Mouse (Mus musculus): ENCODE data around the gene Gabrr3.

Gabrr3 gene

DNA sequence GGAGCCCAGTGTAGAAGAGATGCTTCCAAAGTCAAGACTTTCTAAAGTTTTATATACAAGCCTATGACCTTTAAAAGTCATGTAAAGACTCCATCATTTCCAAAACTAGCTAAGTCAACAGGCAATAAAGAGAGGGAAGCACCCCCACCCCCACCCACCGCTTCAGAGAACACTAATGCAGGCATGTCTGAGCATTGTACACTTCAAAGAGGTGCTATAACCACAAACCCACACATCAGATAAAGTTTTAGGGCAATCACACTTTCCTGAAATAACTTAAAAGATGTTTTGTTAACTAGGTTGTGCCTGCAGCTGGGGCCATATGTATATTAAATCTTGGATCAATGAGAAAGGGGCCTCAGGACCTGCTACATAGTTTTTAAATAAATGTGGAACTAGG lies 62.7 kb downstream of the Gabrr3 start:
- DNase-seq (ENCODE audit: low spot score in 2 of 2), result no peak

DNA sequence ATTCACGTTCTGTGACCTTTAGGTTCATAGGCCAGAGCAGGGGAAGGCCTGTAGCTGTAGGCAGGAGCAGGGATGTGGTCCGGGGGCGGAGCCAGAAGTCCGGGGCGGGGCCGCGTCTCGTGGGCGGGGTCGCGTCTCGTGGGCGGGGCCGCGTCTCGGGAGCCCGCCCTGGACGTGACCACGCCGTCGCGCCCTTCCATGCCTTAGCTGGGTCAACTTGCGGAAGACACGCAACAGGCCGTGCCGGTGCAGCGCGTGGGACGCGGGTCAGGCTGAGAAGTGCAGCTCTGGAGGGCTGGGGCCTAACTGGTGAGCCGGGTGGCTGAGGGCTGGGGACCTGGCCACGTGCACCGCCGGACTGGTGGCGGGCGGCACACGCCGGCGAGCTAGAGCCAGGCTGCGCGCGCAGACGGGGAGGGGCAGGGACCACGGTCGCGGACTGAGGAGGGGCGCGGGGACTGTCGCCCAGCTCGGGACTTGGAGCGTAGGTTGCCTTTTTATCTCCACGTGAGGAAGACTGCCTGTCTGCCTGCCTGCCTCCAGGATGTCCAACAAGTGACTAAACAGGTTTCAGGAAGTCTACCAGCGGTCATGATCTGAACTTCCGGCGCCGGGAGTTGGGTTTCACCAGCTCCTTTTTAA lies 64.6 kb downstream of the Gabrr3 start, which contains the start of gene Riox2:
TSS of gene Riox2 (plus strand) at position 139 of the 642 bp plus-strand sequence.
- peak; percentile 51 to 77 for DNase-seq (ENCODE audit: low spot score in 2 of 2)

DNA sequence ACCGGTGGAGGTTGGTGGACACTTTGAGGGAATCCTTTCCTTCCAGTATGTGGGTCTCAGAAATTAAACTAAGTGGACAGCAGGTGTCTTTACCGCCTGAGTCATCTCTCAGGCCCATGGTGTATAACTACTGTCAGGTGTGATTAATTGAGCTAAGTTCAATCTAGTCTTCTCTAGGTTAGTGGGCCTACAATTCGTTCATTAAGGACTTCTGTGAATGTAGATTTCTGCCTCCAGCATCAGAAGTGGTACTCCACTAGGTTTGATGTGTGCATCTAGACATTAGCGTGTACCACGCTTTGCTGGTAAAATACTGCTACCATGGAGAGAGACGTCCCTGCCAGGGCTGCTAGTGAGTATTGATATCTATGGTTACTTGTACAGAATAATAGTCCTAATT lies 65.4 kb downstream of the Gabrr3 start:
- DNase-seq (ENCODE audit: low spot score in 2 of 2), result no peak

DNA sequence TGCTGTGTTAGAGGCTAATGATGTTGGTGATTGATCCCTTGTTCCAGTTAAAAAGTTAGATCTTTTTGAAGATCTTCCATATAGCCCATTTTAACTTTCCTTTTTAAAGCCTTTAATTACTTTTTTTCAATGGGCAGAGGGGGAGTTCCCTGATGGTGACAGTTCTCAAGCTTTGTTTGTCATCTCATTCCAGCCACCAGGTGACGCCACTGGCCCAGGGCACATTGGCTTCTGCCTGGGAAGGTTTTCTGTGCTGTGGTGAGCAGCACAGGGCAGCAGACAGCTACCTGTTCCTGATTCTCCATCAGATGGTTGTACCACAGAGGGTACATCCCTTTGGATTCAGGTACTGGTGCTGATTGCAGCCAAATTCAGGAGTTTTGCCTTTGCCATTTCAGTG lies 67.7 kb downstream of the Gabrr3 start:
- peak in 1 of 2 experiments; percentile 38 for DNase-seq (ENCODE audit: low spot score in 2 of 2)

DNA sequence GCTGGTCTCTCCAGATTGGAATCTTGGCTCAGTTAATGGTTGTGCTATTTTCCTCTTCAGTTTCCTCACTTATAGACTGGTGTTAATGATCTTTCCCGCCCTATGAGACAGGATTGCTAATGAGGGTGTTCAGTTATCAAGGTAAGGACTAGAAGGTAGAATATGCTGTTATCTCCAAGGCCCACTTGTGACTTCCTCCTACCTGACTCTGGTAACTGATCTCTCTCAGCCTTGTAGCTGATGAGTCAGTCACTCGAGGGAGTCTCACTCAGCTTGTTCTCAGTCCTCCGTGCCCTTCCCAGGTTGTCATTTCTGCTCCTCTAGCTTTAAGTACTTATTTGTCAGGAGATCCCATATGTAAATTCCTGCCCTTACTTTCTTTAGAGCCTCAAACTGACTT lies 70.8 kb downstream of the Gabrr3 start:
- no peak for DNase-seq (ENCODE audit: low spot score in 2 of 2)

DNA sequence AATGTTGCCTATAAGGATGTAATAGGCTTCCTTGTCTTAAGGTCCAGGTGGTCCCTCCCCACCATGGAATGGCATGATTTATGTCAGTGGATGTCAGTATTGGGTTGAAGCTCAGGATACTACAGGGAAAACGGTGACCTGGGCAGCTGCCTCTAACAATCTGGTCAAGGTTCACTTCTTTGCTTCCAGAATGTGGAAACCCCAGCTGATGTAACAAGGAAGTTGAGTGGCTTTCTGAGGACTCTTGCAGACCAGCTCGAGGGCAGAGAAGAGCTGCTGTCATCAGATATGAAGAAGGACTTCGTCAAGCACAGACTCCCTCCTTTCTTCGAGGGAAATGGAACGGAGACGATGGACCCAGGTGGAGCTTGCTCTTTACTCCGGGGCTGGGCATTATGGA lies 80.1 kb downstream of the Gabrr3 start:
- DNase-seq (ENCODE audit: low spot score in 2 of 2), result no peak

DNA sequence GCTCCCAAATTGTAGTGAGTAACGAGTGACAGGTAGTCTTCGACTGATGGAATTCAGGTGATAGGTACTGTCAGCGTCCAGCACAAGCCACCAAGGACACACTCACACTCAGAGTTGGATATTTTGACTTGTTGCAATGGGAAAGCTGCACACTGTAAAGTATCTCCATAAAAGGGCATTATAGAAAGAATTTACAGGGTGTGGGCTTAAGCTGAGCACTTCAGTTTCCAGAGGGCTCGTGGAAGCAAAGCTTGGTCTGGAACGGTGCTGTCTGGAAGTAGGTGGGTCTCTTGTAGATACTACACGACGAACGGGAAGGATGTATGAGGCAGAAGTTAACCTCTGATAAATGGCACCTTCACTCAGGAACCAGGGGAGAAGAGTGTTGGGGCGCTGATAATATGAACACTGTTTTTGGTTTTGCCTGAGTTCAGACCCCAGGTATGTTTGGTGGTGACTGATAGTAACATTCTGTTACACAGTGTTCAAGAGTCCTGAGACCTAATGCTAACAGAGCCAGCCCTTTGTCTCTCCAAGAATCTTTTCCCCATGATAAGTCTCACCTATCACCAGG lies 80.9 kb downstream of the Gabrr3 start:
- DNase-seq (ENCODE audit: low spot score in 2 of 2), result no peak

DNA sequence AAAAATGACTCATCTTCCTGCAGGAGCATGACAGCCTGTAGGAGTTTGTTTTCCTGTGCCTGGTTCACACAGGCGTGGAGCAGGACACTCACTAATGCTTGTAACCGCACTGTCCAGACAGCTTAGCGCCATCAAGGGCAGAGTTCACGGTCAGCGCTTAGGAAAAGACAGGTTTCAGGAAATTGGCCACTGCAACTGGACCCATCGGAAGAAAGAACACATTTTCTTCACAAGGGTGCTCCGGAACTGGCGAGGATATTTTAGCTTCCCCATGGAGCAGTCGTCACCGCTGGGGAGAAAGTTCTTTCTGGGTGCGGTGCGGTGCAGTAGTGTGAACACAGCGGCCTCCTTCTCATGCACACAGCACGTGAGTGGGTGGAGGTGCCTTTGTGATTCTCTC lies 86.1 kb downstream of the Gabrr3 start:
- DNase-seq (ENCODE audit: low spot score in 2 of 2), result no peak

DNA sequence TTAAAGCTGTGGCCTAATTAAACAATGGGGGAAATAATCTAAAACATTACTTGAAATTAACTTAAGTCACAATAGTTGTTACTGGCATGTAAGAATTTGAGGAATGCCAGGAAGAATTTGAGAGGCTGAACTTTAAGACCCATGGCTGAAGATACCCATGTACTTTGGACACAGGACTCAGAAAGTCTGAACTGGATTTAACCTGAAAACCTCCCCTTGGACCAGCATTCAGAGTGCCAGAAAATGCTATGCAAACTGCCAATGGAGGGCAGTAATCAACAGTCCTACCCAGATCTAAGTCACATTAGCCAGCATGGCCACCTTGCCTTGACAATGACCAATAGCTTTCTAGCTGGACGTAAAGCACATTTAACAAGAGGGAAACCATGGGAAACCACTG lies 90.8 kb downstream of the Gabrr3 start:
- DNase-seq (ENCODE audit: low spot score in 2 of 2), result no peak

DNA sequence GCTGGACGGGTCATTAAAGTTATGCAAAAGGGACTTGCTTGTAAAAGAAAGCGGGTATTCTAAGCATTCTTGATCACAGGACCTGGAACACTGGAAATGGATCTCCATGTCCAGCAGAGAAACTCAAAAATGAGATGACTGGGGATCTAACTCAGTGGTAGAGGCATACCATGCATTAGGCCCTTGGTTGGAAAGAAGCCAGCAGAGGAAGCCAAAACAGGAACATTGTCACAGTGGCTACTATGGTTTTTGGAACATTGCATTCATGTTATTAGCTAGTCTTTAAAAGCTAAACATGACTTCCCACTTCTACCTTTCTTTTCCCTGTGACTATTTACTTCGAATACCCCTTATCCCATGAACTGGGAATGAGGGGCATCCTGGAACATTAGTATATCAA lies 92.0 kb downstream of the Gabrr3 start:
- DNase-seq (ENCODE audit: low spot score in 2 of 2), result no peak

DNA sequence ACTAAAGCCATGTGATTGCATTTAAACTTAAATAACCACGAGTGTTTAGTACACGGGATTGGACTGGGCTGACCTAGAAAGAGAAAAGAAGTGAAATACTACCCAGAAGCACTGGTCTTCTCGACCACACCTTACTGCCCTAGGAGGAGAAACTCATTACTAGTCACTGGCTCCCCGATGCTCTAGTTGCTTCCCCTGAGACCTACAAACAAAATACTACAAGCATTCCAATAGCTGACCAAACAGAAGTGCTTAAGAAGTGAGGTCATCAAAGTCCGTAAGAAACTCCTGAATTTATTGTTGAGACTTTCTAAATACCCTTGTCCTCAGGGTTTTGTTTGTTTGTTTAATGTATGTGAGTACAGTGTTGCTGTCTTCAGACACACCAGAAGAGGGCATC lies 102.7 kb downstream of the Gabrr3 start:
- no peak for DNase-seq (ENCODE audit: low spot score in 2 of 2)
